Mouse (Mus musculus) CH12.LX (cell line): ENCODE data around the gene Serbp1. TPM values are rescaled to one million over a fixed set of nuclear protein-coding genes. Genes with fewer than 3 reads are reported as not detected.

ENCODE experiments used
- DNase-seq: peaks from one replicate; pipeline ENCODE4 v3.0.0-alpha.2; 2013; ENCODE audit errors: extremely low read depth
- H3K27ac ChIP-seq: 2 replicates; pipeline ENCODE4 v1.5.1; 2012; ENCODE audit warnings: low read depth, mild to moderate bottlenecking, control low read depth, moderate library complexity; ENCODE audit not compliant: insufficient read depth
- H3K27me3 ChIP-seq: replicated peaks from 2 replicates; pipeline ENCODE3; 2012; ENCODE audit warnings: inconsistent platforms
- H3K36me3 ChIP-seq, 2 experiments: replicated peaks in 1 of 2; 2 replicates each; pipeline versions ENCODE3 to v1.6.1; 2012; ENCODE audit warnings: inconsistent platforms in 1 of 2, low read length in 1 of 2, mild to moderate bottlenecking in 1 of 2, mixed read lengths in 1 of 2, moderate library complexity in 1 of 2; ENCODE audit not compliant: control insufficient read depth in 1 of 2, insufficient read depth in 1 of 2
- H3K4me1 ChIP-seq, 2 experiments: 2 replicates each; pipeline ENCODE4 v1.6.1; 2012; ENCODE audit warnings: inconsistent platforms in 1 of 2, moderate library complexity in 1 of 2; ENCODE audit not compliant: insufficient read depth in 2 of 2, control insufficient read depth in 1 of 2
- H3K4me2 ChIP-seq: 2 replicates; pipeline ENCODE4 v1.6.1; 2012; ENCODE audit warnings: low read depth, mild to moderate bottlenecking, control low read depth; ENCODE audit not compliant: poor library complexity, insufficient read depth, severe bottlenecking
- H3K4me3 ChIP-seq, 3 experiments: fragments of 150-350 bp in 1 of 3; sonication (generic) in 1 of 3; replicated peaks in 1 of 3; 2 replicates each; pipeline versions ENCODE3 to v1.5.1; 2011 to 2012; ENCODE audit warnings: low read depth in 2 of 3, low read length in 2 of 3, mild to moderate bottlenecking in 2 of 3, moderate library complexity in 2 of 3, control low read depth in 1 of 3, improper control_type of control experiment in 1 of 3, inconsistent platforms in 1 of 3, mixed read lengths in 1 of 3; ENCODE audit not compliant: poor library complexity in 1 of 3
- H3K79me2 ChIP-seq: replicated peaks from 2 replicates; pipeline ENCODE4 v1.6.1; 2012; ENCODE audit warnings: mild to moderate bottlenecking, moderate library complexity; ENCODE audit not compliant: control insufficient read depth, poor library complexity, insufficient read depth, severe bottlenecking; ENCODE audit errors: extremely low read depth
- H3K9ac ChIP-seq: 2 replicates; pipeline ENCODE4 v1.6.1; 2012; ENCODE audit warnings: low read depth, mild to moderate bottlenecking, control low read depth, moderate library complexity; ENCODE audit not compliant: insufficient read depth
- H3K9me3 ChIP-seq: replicated peaks from 2 replicates; pipeline ENCODE3; 2012; ENCODE audit warnings: low read length, inconsistent platforms, mixed read lengths
- BHLHE40 ChIP-seq: IDR thresholded peaks from 2 replicates; pipeline ENCODE4 v1.6.1; 2011; ENCODE audit warnings: mild to moderate bottlenecking, low read depth, low read length, improper control_type of control experiment
- CHD2 ChIP-seq: IDR thresholded peaks from 2 replicates; pipeline ENCODE4 v1.6.1; 2011; ENCODE audit warnings: low read length, improper control_type of control experiment
- CTCF ChIP-seq, 2 experiments: IDR thresholded peaks in 1 of 2; conservative IDR thresholded peaks in 1 of 2; 2 replicates each; pipeline ENCODE4 v1.5.1; 2011 to 2012; ENCODE audit warnings: low read depth in 2 of 2, low read length in 2 of 2, improper control_type of control experiment in 1 of 2, inconsistent platforms in 1 of 2, mild to moderate bottlenecking in 1 of 2, moderate library complexity in 1 of 2
- ELF1 ChIP-seq: IDR thresholded peaks from 2 replicates; pipeline ENCODE4 v1.6.1; 2014; ENCODE audit warnings: low read depth, mild to moderate bottlenecking, inconsistent platforms, low read length, improper control_type of control experiment
- GABPA ChIP-seq: IDR thresholded peaks from 2 replicates; pipeline ENCODE4 v1.6.1; 2012; ENCODE audit warnings: low read depth, low read length, improper control_type of control experiment, inconsistent platforms; ENCODE audit not compliant: insufficient replicate concordance
- JUN ChIP-seq: IDR thresholded peaks from 2 replicates; pipeline ENCODE4 v1.6.1; 2011; ENCODE audit warnings: low read depth, mild to moderate bottlenecking, low read length, improper control_type of control experiment, moderate library complexity; ENCODE audit not compliant: insufficient read depth
- MAFK ChIP-seq: IDR thresholded peaks from 2 replicates; pipeline ENCODE4 v1.6.1; 2011; ENCODE audit warnings: low read length, improper control_type of control experiment; ENCODE audit not compliant: insufficient replicate concordance
- MAX ChIP-seq: IDR thresholded peaks from 2 replicates; pipeline ENCODE4 v1.6.1; 2011; ENCODE audit warnings: low read length, improper control_type of control experiment
- MYC ChIP-seq: IDR thresholded peaks from 2 replicates; pipeline ENCODE4 v1.6.1; 2011; ENCODE audit warnings: low read depth, mild to moderate bottlenecking, improper control_type of control experiment, low read length
- NRF1 ChIP-seq: IDR thresholded peaks from 2 replicates; pipeline ENCODE4 v1.6.1; 2014; ENCODE audit warnings: low read depth, mild to moderate bottlenecking, inconsistent platforms, low read length, improper control_type of control experiment, moderate library complexity
- PAX5 ChIP-seq: IDR thresholded peaks from 2 replicates; pipeline ENCODE4 v1.6.1; 2012; ENCODE audit warnings: low read length, inconsistent platforms, mixed read lengths
- POLR2A ChIP-seq: IDR thresholded peaks from 2 replicates; pipeline ENCODE4 v1.6.1; 2011; ENCODE audit warnings: low read depth, mild to moderate bottlenecking, improper control_type of control experiment, low read length
- POLR2AphosphoS2 ChIP-seq: IDR thresholded peaks from 2 replicates; pipeline ENCODE4 v1.6.1; 2011; ENCODE audit warnings: low read depth, low read length, improper control_type of control experiment
- RAD21 ChIP-seq: IDR thresholded peaks from 2 replicates; pipeline ENCODE4 v1.6.1; 2011; ENCODE audit warnings: low read depth, mild to moderate bottlenecking, low read length, improper control_type of control experiment, moderate library complexity
- SIN3A ChIP-seq: IDR thresholded peaks from 2 replicates; pipeline ENCODE4 v1.6.1; 2012; ENCODE audit warnings: low read length, improper control_type of control experiment, inconsistent platforms
- SMC3 ChIP-seq: IDR thresholded peaks from 2 replicates; pipeline ENCODE4 v1.6.1; 2011; ENCODE audit warnings: low read depth, low read length, improper control_type of control experiment
- TBP ChIP-seq: conservative IDR thresholded peaks from 2 replicates; pipeline ENCODE4 v1.6.1; 2011; ENCODE audit warnings: low read depth, low read length, improper control_type of control experiment
- USF2 ChIP-seq: conservative IDR thresholded peaks from 2 replicates; pipeline ENCODE4 v1.6.1; 2011; ENCODE audit warnings: low read depth, low read length, improper control_type of control experiment
- dilution Hi-C: fragments of 300-500 bp; cut with MboI; formaldehyde crosslinking; loops from 2 replicates; pipeline ENCODE4 v1.14.3; 2020; ENCODE audit warnings: low sequenced_read_pairs; ENCODE audit not compliant: extremely low pct_unique_long_range_greater_than_20kb, extremely low pct_ligation_motif_present
- in situ Hi-C: fragments of 300-500 bp; cut with MboI; formaldehyde crosslinking; loops from 3 replicates; pipeline ENCODE4 v1.14.3; 2019; ENCODE audit warnings: low sequenced_read_pairs, low pct_ligation_motif_present, low pct_unique_long_range_greater_than_20kb, mixed read lengths
- polyA plus RNA-seq: library from polyadenylated mRNA; unstranded; fragments of >175 nt; gene quantifications from 2 replicates; pipeline ENCODE4 v1.2.1, GENCODE M21; 2012; ENCODE audit warnings: low read depth; ENCODE audit not compliant: insufficient read length
- total RNA-seq, 2 experiments: library from RNA; depleted of rRNA; stranded (reverse); fragments of 300-350 nt in 1 of 2; fragments of >200 nt in 1 of 2; gene quantifications; 2 replicates each; pipeline ENCODE4 v1.2.3; 2012 to 2014

Gene Serbp1
- total and polyA plus RNA-seq, 3 experiments = 828 to 2,454 (median 835) TPM

- Histone ChIP-seq H3K27ac (no peak overlapping the region), H3K4me2 (no peak overlapping the region), H3K4me1 (no peaks in the 10 kb centered on the region), H3K27me3 (no peaks in the 10 kb centered on the region), H3K79me2 (no peaks in the 10 kb centered on the region), H3K4me3 (no peak overlapping the region), H3K9ac (no peak overlapping the region), H3K36me3 (peaks cover 6 to 42% of the 10 kb centered on the region in 2 experiments), H3K9me3 (no peaks in the 10 kb centered on the region)
- in situ Hi-C loops = no loop called here
- no peak for DNase-seq
- TF ChIP-seq POLR2A = peak; percentile 39
- TF ChIP-seq ELF1 = no peak
- dilution Hi-C loops = no loop called here
These were observed 54.2 kb downstream of the Serbp1 start for GRCm38 (mm10) chr6:67292042-67292623.

DNA sequence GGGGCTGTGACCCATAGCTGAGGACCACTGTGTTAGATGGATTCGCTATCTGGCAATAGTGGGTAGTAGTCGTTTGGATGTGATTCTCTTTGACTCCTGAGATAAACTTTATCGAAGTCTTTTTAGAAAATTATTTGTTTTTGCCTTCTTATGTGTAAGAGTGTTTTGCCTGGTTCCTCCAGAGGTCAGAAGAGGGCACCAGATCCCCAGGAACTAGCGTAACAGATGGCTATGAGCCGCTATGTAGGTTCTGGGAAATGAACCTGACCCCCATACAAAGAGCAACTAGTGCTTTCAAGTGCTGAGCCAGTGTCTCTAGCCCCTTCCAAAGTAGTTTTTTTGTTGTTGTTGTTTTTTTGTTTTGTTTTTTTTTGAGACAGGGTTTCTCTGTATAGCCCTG is 58.1 kb downstream of the Serbp1 start:
- no peaks in the 10 kb centered on the region for H3K9me3 ChIP-seq
- H3K4me2 ChIP-seq = no peak overlapping the region
- no peaks in the 10 kb centered on the region for H3K79me2 ChIP-seq
- DNase-seq = no peak
- H3K4me3 ChIP-seq = no peak overlapping the region
- H3K36me3 ChIP-seq = peaks cover 0 to 14% of the 10 kb centered on the region in 2 experiments
- no peak overlapping the region for H3K27ac ChIP-seq
- H3K27me3 ChIP-seq = no peaks in the 10 kb centered on the region
- dilution Hi-C loops (no loop called here), in situ Hi-C loops (no loop called here)
- H3K9ac ChIP-seq = no peak overlapping the region
- TF ChIP-seq TBP = no peak
- no peak for TF ChIP-seq CHD2
- no peak for TF ChIP-seq BHLHE40
- TF ChIP-seq MYC = no peak
- no peak for TF ChIP-seq GABPA
- no peak for TF ChIP-seq MAFK
- TF ChIP-seq JUN = no peak
- TF ChIP-seq NRF1 = no peak
- no peak for TF ChIP-seq SIN3A
- no peak for TF ChIP-seq SMC3
- TF ChIP-seq PAX5 = no peak
- no peak for TF ChIP-seq POLR2AphosphoS2
- no peak for TF ChIP-seq USF2
- no peak for TF ChIP-seq MAX
- TF ChIP-seq RAD21 = peak; percentile 40
- peak in 1 of 2 experiments; percentile 50; a peak in 2 of 4 replicates for TF ChIP-seq CTCF (conservative IDR thresholded peaks at IDR 0.05 in 1 of 2, IDR thresholded peaks at IDR 0.05 in 1 of 2; ENCODE audit: low read depth in 2 of 2, low read length in 2 of 2)
- no peaks in the 10 kb centered on the region for H3K4me1 ChIP-seq
